Mouse (Mus musculus): ENCODE measurements at regions not wholly inside any gene's neighbourhood (a gene's known extent, or its start where the extent isn't known, plus 50 kb on each side); places are given as distances from the start of the nearest gene placed in this dataset.

DNA sequence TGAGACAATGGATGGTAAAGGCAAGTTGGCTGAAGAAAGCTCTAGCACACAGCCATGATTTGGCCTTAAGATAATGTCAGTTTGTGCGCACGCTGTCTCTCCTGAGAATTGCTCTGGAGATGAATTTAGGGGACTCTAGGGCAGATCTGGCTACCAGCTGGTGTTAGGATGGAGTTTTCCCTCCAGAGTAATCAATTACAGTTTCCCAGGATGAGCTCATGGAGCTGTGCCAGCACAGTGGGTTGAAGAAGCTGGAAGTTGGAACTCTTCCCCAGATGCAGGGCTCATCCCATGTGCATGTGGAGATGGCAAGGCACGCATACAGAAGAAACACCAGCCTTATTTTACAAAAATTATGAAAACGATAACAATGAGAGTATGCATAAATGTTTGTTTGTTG is 481.0 kb downstream of the Gm826 start:
- Histone ChIP-seq H3K79me2 (ENCODE audit: inconsistent target) (no peaks in the 10 kb centered on the region), H3K36me3 (ENCODE audit: inconsistent target) (no peaks in the 10 kb centered on the region), H3K27ac (no peak overlapping the region), H3K4me3 (ENCODE audit: inconsistent target) (no peak overlapping the region)
- WGBS (ENCODE audit: missing documents): 87% methylated on average over 4 of the region's 4 CpGs

DNA sequence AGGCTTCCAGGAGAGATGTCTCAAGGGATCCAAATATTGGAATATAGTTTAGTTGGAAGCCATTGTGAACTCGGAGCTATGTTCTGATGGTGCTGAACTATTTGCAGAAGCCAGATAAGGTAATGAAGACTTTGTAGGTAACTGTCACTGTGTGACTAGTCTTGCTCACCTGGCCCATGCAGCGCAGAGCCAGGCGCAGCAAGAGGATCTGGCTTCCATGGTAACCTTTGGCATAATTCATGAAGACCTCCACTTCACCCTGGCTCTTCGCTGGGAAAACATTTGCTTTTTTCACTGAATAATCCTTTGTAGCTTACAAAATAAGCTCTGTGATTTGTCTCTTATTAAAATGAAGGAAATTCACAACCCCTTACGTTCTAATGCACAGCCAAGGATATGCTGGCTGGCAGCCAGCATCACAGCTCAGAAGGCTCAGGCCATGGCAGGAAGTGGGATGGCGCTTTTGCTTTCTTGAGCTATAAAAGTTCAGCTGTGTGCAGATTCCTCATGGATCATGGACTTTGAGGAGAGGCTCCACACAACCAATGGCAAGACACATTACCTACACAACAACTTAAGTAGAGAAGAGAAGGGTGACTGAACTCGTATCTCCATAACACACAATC is 501.4 kb downstream of the Gm826 start:
- Histone ChIP-seq H3K4me3 (ENCODE audit: inconsistent target) (no peak overlapping the region), H3K36me3 (ENCODE audit: inconsistent target) (no peaks in the 10 kb centered on the region), H3K79me2 (ENCODE audit: inconsistent target) (no peaks in the 10 kb centered on the region), H3K27ac (no peak overlapping the region)
- 82% methylated on average over 7 of the region's 7 CpGs for WGBS (ENCODE audit: missing documents)

DNA sequence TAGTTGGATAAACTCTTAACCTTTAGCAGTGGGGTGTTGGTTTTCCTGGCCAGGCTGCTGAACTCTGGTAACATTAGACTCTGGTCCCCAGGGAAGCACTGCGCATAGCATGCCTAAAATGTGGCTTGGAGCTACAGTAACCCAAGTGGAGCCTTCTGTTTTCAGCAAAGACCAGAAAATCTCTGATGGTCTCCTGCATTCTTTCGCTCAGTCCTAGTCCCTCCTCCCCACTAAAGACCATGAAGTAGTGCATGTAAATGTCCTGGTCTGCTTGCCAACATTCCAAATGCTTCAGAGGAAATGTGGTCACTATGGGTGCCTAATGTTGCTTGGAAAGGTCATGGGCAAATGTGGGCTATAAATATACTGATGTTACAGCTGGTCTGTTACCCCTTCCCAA is 507.5 kb downstream of the Gm826 start:
- Histone ChIP-seq H3K4me3 (ENCODE audit: inconsistent target) (no peak overlapping the region), H3K79me2 (ENCODE audit: inconsistent target) (no peaks in the 10 kb centered on the region), H3K27ac (no peak overlapping the region), H3K36me3 (ENCODE audit: inconsistent target) (no peaks in the 10 kb centered on the region)
- WGBS (ENCODE audit: missing documents): 97% methylated on average over 2 of the region's 2 CpGs

DNA sequence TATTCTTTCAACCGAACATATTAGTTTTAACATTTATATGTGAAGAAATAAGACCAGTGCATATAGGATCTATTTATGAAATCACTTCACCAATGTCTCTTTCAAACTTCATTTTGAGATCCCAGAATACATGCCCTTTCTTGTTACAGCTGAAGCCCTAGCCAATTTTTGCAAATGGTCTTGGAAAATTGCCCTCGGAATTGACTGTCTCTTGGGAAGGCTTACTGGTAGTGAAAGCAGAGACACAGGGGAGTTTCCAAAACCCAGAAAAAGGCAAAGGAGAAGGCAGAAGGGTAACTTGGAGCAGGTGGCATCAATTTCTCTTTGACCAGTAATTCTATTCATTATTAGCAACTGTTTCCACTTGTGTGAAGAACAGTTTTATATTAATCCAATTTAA is 515.4 kb downstream of the Gm826 start:
- Histone ChIP-seq H3K79me2 (ENCODE audit: inconsistent target) (no peaks in the 10 kb centered on the region), H3K4me3 (ENCODE audit: inconsistent target) (no peak overlapping the region), H3K27ac (no peak overlapping the region), H3K36me3 (ENCODE audit: inconsistent target) (no peaks in the 10 kb centered on the region)
- WGBS (ENCODE audit: missing documents): 97% methylated on average over 2 of the region's 2 CpGs

DNA sequence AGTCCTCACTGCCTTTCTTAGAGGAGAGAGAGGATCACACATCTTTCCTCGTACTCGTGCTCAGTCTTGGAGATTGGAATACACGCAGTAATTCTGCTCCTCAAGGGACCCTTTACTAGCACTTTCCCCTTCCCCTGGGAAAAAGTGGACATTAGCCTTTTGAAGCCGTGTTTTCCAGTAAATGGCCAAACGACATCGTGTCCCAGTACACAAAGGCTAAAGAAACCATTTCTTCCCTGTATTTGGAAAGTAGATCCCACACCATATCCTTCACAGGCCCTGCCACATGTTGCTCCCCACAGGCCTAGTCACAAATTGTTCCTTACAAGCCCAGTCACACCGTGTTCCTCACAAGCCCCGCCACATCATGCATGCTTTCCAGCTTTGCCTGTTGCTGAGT is 517.6 kb downstream of the Gm826 start:
- Histone ChIP-seq H3K36me3 (ENCODE audit: inconsistent target) (no peaks in the 10 kb centered on the region), H3K27ac (no peak overlapping the region), H3K4me3 (ENCODE audit: inconsistent target) (no peak overlapping the region), H3K79me2 (ENCODE audit: inconsistent target) (no peaks in the 10 kb centered on the region)
- 85% methylated on average over 8 of the region's 8 CpGs for WGBS (ENCODE audit: missing documents)
